Mouse (Mus musculus) forebrain, embryonic 16.5 days (tissue): ENCODE results near the gene Relch. TPM values are rescaled to one million over a fixed set of nuclear protein-coding genes. Genes with fewer than 3 reads are reported as not detected.
A peak's percentile ranks its signal among the peaks of the same experiment; 100 is the strongest.
"Not testable (repeated sequence)": the region's sequence is repeated elsewhere in the genome, so short reads cannot be mapped to it uniquely, and the experiment has no call there.

ENCODE experiments used
- ATAC-seq: fragments of 200-750 bp; cut with Nextera tagmentation; 2 replicates; pipeline ENCODE4 v1.8.0; 2017; ENCODE audit warnings: mild to moderate bottlenecking, moderate library complexity
- H3K27ac ChIP-seq: fragments of 300-500 bp; sonication (generic); 2 replicates; pipeline ENCODE4 v1.5.1; 2014; ENCODE audit warnings: low read length, control low read depth
- H3K27me3 ChIP-seq: fragments of 300-500 bp; sonication (generic); replicated peaks from 2 replicates; pipeline ENCODE4 v1.6.1; 2014; ENCODE audit warnings: low read length; ENCODE audit not compliant: control insufficient read depth, insufficient read depth
- H3K36me3 ChIP-seq: fragments of 300-500 bp; sonication (generic); 2 replicates; pipeline ENCODE4 v1.6.1; 2014; ENCODE audit not compliant: control insufficient read depth, insufficient read depth
- H3K4me1 ChIP-seq: fragments of 300-500 bp; sonication (generic); replicated peaks from 2 replicates; pipeline ENCODE4 v1.6.1; 2014; ENCODE audit warnings: low read length; ENCODE audit not compliant: control insufficient read depth, insufficient read depth
- H3K4me2 ChIP-seq: fragments of 300-500 bp; sonication (generic); 2 replicates; pipeline ENCODE4 v1.6.1; 2014; ENCODE audit warnings: mild to moderate bottlenecking, low read length, control low read depth
- H3K4me3 ChIP-seq: fragments of 300-500 bp; sonication (generic); replicated peaks from 2 replicates; pipeline ENCODE4 v1.5.1; 2014; ENCODE audit warnings: mild to moderate bottlenecking, low read length, control low read depth
- H3K9ac ChIP-seq: fragments of 300-500 bp; sonication (generic); replicated peaks from 2 replicates; pipeline ENCODE4 v1.6.1; 2014; ENCODE audit warnings: low read depth, low read length, control low read depth
- H3K9me3 ChIP-seq: fragments of 300-500 bp; sonication (generic); 2 replicates; pipeline ENCODE4 v1.6.1; 2016; ENCODE audit warnings: low read length; ENCODE audit not compliant: control insufficient read depth
- WGBS: fragments of 180-500 bp; shearing (Covaris S2); extraction: QIAGEN DNeasy Blood & Tissue Kit; methylation state at CpG from one replicate; pipeline ENCODE4 v1.1.7; 2014; 5-methylcytosine and 5-hydroxymethylcytosine counted together
- polyA plus RNA-seq: library from polyadenylated mRNA; unstranded; fragments of >200 nt; fragmentation: Nextera tagmentation; extraction: Ambion mirVana; gene quantifications from 2 replicates; pipeline ENCODE4 v1.2.1, GENCODE M21; 2015

Gene Relch
- polyA plus RNA-seq, 1 experiment from 2014 or later: 46.9 TPM

GRCm38 (mm10) chr1:105758798-105759197, 95.1 kb downstream of the Relch start:
- WGBS: 90% methylated on average over 4 of the region's 4 CpGs
- ATAC-seq: no peak; the same call in 1 of the 2 replicates
- H3K27ac ChIP-seq: no peak overlapping the region
- H3K36me3 ChIP-seq: no peaks in the 10 kb centered on the region
- H3K27me3 ChIP-seq: no peaks in the 10 kb centered on the region
- no peak overlapping the region for H3K4me2 ChIP-seq
- no peaks in the 10 kb centered on the region for H3K4me1 ChIP-seq
- no peak overlapping the region for H3K4me3 ChIP-seq
- 0 out of 2 replicates have a peak, but pooled peaks cover 2% of the 10 kb centered on the region for H3K9me3 ChIP-seq
- H3K9ac ChIP-seq: no peak overlapping the region

- H3K4me3 ChIP-seq: no peak overlapping the region
- no peaks in the 10 kb centered on the region for H3K36me3 ChIP-seq
- no peak for ATAC-seq
- 0 out of 2 replicates have a peak, but pooled peaks cover 2% of the 10 kb centered on the region for H3K9me3 ChIP-seq
- H3K27ac ChIP-seq: no peak overlapping the region
- H3K27me3 ChIP-seq: no peaks in the 10 kb centered on the region
- H3K4me2 ChIP-seq: no peak overlapping the region
- H3K4me1 ChIP-seq: no peaks in the 10 kb centered on the region
- WGBS: 85% methylated on average over 3 of the region's 3 CpGs
- H3K9ac ChIP-seq: no peak overlapping the region
Observed at GRCm38 (mm10) chr1:105759422-105760165, 95.9 kb downstream of the Relch start.

DNA sequence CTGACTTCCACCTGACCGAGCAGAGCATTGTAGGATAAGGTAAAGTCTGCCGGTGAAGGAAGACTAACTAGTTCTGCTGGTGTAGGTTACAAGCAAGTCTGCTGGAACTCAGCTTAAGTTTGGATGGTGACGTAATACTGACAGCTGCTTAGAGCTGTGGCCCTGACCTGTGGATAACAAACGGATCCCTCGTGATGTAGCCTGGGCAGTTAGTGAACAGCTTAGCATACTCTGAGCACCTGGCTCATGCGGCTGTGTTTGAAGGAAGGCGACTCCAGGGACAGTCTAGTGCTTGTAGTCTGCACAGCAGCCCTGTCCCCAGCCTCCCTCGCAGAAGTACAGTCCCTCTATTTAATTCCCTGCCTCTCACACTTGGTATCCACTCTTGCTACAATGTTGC, 101.9 kb downstream of the Relch start:
- Histone ChIP-seq H3K36me3 (no peaks in the 10 kb centered on the region), H3K4me1 (no peaks in the 10 kb centered on the region), H3K27ac (no peak overlapping the region), H3K27me3 (no peaks in the 10 kb centered on the region), H3K4me2 (no peak overlapping the region), H3K9ac (no peak overlapping the region), H3K9me3 (0 out of 2 replicates have a peak, but pooled peaks cover 2% of the 10 kb centered on the region), H3K4me3 (no peak overlapping the region)
- 74% methylated on average over 8 of the region's 8 CpGs for WGBS
- ATAC-seq: no peak

DNA sequence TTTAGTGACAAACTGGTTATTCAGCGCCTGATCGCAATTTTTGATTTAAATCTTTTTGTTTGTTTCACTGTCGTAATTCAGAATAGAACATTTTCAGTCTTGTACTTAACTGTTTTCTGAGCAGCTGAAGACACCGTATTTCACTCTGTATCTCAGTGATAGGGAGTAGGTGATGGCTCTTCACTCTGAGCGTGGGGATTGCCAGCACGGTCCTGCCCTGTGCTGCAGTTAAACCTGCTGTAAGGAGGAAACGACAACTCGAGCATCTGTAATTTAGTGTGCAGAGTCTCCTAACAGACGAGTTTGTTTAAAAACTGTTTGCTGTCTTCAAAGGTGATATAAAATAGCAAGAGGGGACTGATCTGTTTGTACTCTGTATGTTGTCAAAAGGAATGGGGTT, 102.4 kb downstream of the Relch start:
- not testable (repeated sequence) for ATAC-seq, H3K4me3 ChIP-seq, H3K27ac ChIP-seq, H3K4me2 ChIP-seq, H3K9ac ChIP-seq, H3K36me3 ChIP-seq, H3K4me1 ChIP-seq, H3K27me3 ChIP-seq, H3K9me3 ChIP-seq
- 89% methylated on average over 9 of the region's 9 CpGs for WGBS

GRCm38 (mm10) chr1:105768397-105768796, 104.7 kb downstream of the Relch start:
- 85% methylated on average over 2 of the region's 2 CpGs for WGBS
- no peaks in the 10 kb centered on the region for H3K27me3 ChIP-seq

GRCm38 (mm10) chr1:105770685-105771084, 107.0 kb downstream of the Relch start:
- no peak overlapping the region for H3K27ac ChIP-seq
- no peaks in the 10 kb centered on the region for H3K4me1 ChIP-seq
- ATAC-seq: no peak
- no peak overlapping the region for H3K4me3 ChIP-seq
- no peaks in the 10 kb centered on the region for H3K27me3 ChIP-seq
- no peak overlapping the region for H3K9ac ChIP-seq
- WGBS: 83% methylated on average over 2 of the region's 2 CpGs
- no peaks in the 10 kb centered on the region for H3K36me3 ChIP-seq
- H3K9me3 ChIP-seq: no peaks in the 10 kb centered on the region
- no peak overlapping the region for H3K4me2 ChIP-seq

More at GRCm38 (mm10) chr1:105768397-105768796, 104.7 kb downstream of the Relch start:
- H3K4me3 ChIP-seq: no peak overlapping the region
- ATAC-seq: no peak
- no peak overlapping the region for H3K4me2 ChIP-seq
- no peak overlapping the region for H3K9ac ChIP-seq
- no peak overlapping the region for H3K27ac ChIP-seq
- H3K4me1 ChIP-seq: no peaks in the 10 kb centered on the region
- no peaks in the 10 kb centered on the region for H3K9me3 ChIP-seq
- no peaks in the 10 kb centered on the region for H3K36me3 ChIP-seq

- H3K9ac ChIP-seq: no peak overlapping the region
- H3K9me3 ChIP-seq: no peaks in the 10 kb centered on the region
- peaks cover 6% of the 10 kb centered on the region for H3K4me1 ChIP-seq
- no peaks in the 10 kb centered on the region for H3K36me3 ChIP-seq
- no peak overlapping the region for H3K27ac ChIP-seq
- peaks cover 6% of the 10 kb centered on the region for H3K27me3 ChIP-seq
- no peak overlapping the region for H3K4me2 ChIP-seq
- ATAC-seq: no peak
- WGBS: 88% methylated on average over 4 of the region's 4 CpGs
- H3K4me3 ChIP-seq: no peak overlapping the region
Observed at GRCm38 (mm10) chr1:105776426-105776825, 112.8 kb downstream of the Relch start.

DNA sequence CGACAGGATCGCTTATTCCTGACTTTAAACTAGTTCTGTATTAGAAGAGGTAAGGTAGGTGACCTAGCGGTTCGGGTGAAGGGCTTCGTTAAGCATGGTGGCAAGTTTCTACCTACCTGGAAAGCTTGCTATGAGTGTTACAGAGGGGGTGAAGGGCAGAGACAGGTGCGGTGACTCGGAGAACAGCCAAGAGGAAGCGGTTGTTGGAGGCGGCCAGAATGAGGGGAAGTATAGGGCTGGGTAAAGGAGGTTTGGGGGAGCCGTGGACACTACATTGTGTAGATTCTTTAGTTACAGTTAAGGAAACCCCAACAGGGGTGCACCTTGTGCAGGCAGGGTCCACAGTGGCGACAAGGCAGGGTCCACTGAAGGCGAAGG, 116.4 kb downstream of the Relch start:
- Histone ChIP-seq H3K4me1 (peaks cover 6% of the 10 kb centered on the region), H3K27me3 (peaks cover 11% of the 10 kb centered on the region), H3K36me3 (no peaks in the 10 kb centered on the region), H3K4me2 (peak overlapping the region; percentile 67), H3K9me3 (no peaks in the 10 kb centered on the region), H3K4me3 (peak overlapping the region; percentile 47), H3K27ac (no peak overlapping the region), H3K9ac (peak overlapping the region; percentile 52)
- peak; percentile 39; the same call in 1 of the 2 replicates for ATAC-seq
- 34% methylated on average over 12 of the region's 12 CpGs for WGBS

DNA sequence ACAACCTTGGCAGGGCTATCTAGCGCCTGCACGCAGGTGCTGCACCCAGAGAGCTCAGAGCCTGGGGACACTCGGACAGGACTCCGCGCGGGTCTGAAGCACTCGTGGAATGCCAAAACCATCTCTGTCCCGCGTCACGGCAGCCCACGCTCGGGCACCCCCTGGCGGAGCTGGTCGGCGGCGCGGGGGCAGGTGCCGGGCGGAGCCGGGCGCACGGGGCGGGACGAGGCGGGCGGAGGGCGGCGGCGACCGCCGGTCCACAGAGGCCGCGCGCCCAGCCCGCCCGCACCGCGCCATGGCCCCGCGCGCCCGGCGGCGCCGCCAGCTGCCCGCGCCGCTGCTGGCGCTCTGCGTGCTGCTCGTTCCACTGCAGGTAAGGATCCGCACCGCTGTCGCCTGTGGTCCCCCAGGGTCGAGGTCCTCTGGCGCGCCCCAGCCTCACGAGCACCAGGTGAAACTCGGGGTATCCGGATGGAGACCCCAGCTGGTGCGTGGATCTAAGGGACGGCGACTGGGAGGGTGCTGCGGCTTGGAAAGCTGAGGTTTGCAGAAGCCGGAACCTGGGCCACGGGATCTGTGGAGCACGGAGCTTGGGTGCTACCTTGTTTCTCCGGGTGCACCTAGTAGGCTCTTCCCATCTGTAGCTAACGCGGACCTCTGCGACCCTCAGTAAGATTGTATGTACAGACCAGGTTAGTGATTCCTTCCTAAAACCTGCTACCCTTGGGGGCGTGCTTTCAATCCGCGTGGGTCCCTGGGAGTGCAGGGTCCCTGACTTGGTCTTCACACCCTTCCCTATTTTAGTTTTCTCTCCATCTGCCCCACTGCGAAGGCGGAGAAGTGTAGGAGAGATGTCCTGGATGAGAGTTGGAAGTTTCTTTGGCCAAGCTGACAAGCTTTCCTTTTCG, 117.0 kb downstream of the Relch start, which contains the start of gene Tnfrsf11a:
Gene Tnfrsf11a, plus strand, starts transcription at position 262 of the 908 bp plus-strand sequence.
- Histone ChIP-seq H3K36me3 (no peaks in the 10 kb centered on the region), H3K4me3 (peak within 1 kb of the TSS; percentile 47), H3K4me1 (peaks cover 6% of the 10 kb centered on the region), H3K27ac (no peak within 1 kb of the TSS), H3K27me3 (peaks cover 11% of the 10 kb centered on the region), H3K9me3 (no peaks in the 10 kb centered on the region), H3K4me2 (peak within 1 kb of the TSS; percentile 67), H3K9ac (peak within 1 kb of the TSS; percentile 52)
- peak; percentile 92 for ATAC-seq
- WGBS: 4% methylated on average over 60 of the region's 77 CpGs
